Mouse (Mus musculus): ENCODE measurements around the gene Foxi2. TPM values are rescaled to one million over a fixed set of nuclear protein-coding genes. Genes with fewer than 3 reads are reported as not detected.

Gene Foxi2
- polyA plus RNA-seq, 1 experiment from 2014 or later: not detected

GRCm38 (mm10) chr7:135451340-135451739 is 41.2 kb downstream of the Foxi2 start:
- H3K4me1 ChIP-seq (ENCODE audit: control insufficient read depth, insufficient read depth, low read length): no peaks in the 10 kb centered on the region
- WGBS: 82% methylated on average over 3 of the region's 3 CpGs
- H3K27me3 ChIP-seq (replicated peaks; ENCODE audit: control insufficient read depth, insufficient read depth, low read length): no peaks in the 10 kb centered on the region
- no peak overlapping the region for H3K9ac ChIP-seq (ENCODE audit: low read depth, low read length)
- H3K4me3 ChIP-seq (ENCODE audit: low read depth, low read length): no peak overlapping the region
- no peak overlapping the region for H3K4me2 ChIP-seq (ENCODE audit: low read depth, low read length)
- no peak for ATAC-seq (ENCODE audit: low read depth)
- H3K27ac ChIP-seq (replicated peaks; ENCODE audit: low read depth, low read length): no peak overlapping the region
- no peak for DNase-seq (ENCODE audit: low spot score)
- no peaks in the 10 kb centered on the region for H3K36me3 ChIP-seq (ENCODE audit: control insufficient read depth, insufficient read depth, low read length)
- H3K9me3 ChIP-seq (ENCODE audit: control insufficient read depth, low read length): no peaks in the 10 kb centered on the region

GRCm38 (mm10) chr7:135452366-135452765 is 42.3 kb downstream of the Foxi2 start:
- DNase-seq (ENCODE audit: low spot score) (no peak), ATAC-seq (ENCODE audit: low read depth) (no peak)
- Histone ChIP-seq H3K4me3 (ENCODE audit: low read depth, low read length) (no peak overlapping the region), H3K4me2 (ENCODE audit: low read depth, low read length) (no peak overlapping the region), H3K36me3 (ENCODE audit: control insufficient read depth, insufficient read depth, low read length) (no peaks in the 10 kb centered on the region), H3K9me3 (ENCODE audit: control insufficient read depth, low read length) (no peaks in the 10 kb centered on the region), H3K4me1 (ENCODE audit: control insufficient read depth, insufficient read depth, low read length) (no peaks in the 10 kb centered on the region), H3K9ac (ENCODE audit: low read depth, low read length) (no peak overlapping the region), H3K27ac (replicated peaks; ENCODE audit: low read depth, low read length) (no peak overlapping the region), H3K27me3 (replicated peaks; ENCODE audit: control insufficient read depth, insufficient read depth, low read length) (no peaks in the 10 kb centered on the region)
- 71% methylated on average over 1 of the region's 1 CpGs for WGBS

- ATAC-seq (ENCODE audit: low read depth): no peak
- Histone ChIP-seq H3K36me3 (ENCODE audit: control insufficient read depth, insufficient read depth, low read length) (no peaks in the 10 kb centered on the region), H3K27me3 (replicated peaks; ENCODE audit: control insufficient read depth, insufficient read depth, low read length) (no peaks in the 10 kb centered on the region), H3K4me1 (ENCODE audit: control insufficient read depth, insufficient read depth, low read length) (no peaks in the 10 kb centered on the region), H3K4me3 (ENCODE audit: low read depth, low read length) (no peak overlapping the region), H3K9ac (ENCODE audit: low read depth, low read length) (no peak overlapping the region), H3K4me2 (ENCODE audit: low read depth, low read length) (no peak overlapping the region), H3K9me3 (ENCODE audit: control insufficient read depth, low read length) (no peaks in the 10 kb centered on the region), H3K27ac (replicated peaks; ENCODE audit: low read depth, low read length) (no peak overlapping the region)
- peak; percentile 33 for DNase-seq (ENCODE audit: low spot score)
- 44% methylated on average over 3 of the region's 3 CpGs for WGBS
These were observed 43.6 kb downstream of the Foxi2 start for GRCm38 (mm10) chr7:135453690-135454089.

Other genes with a start within 250 kb of the Foxi2 start
- gene Nps, start 151.6 kb upstream of the Foxi2 start, polyA plus RNA-seq (2014; fragmentation: Nextera tagmentation; extraction: Ambion mirVana): 0.18 TPM in 1 of 2 replicates, not detected in the other
- gene Clrn3, start 118.3 kb downstream of the Foxi2 start, polyA plus RNA-seq (2014; fragmentation: Nextera tagmentation; extraction: Ambion mirVana): not detected in 2 replicates
- 3.9 and 4.1 TPM in 2 replicates for gene Ptpre, start 127.2 kb downstream of the Foxi2 start, polyA plus RNA-seq (2014; fragmentation: Nextera tagmentation; extraction: Ambion mirVana)